17 mouse cellular contexts compared by ENCODE assay signal in genomic region chr19:41900495-41901090, GRCm38 (mm10). TPM values are rescaled to one million over a fixed set of nuclear protein-coding genes. Genes with fewer than 3 reads are reported as not detected.
DNase-seq lines count a peak whose midpoint lies in the region; ATAC-seq and TF ChIP-seq lines count a peak whose summit lies in the region.
"Had no signal": no experiment of that assay in that cellular context is flagged by ENCODE, and none has a peak within 500 bp of the region (broad histone marks: within the 10 kb centered on the region; RNA-seq: fewer than 3 reads in every experiment).

No protein-coding gene starts in this region.

- ATAC-seq in kidney, embryonic 15.5 days (replicated peaks; ENCODE audit: low FRiP score), result no peak
- no peak for ATAC-seq in hindbrain, embryonic 13.5 days (ENCODE audit: low FRiP score)
- ATAC-seq: forebrain, embryonic 14.5 days; hindbrain, embryonic 16.5 days had no signal

- H3K4me3 ChIP-seq in CH12.LX (replicated peaks in 1 of 3; ENCODE audit: low read depth in 2 of 3, low read length in 2 of 3, poor library complexity in 1 of 3), result no peak overlapping the region
- no peak overlapping the region for H3K4me3 ChIP-seq in kidney, embryonic 15.5 days (replicated peaks)
- no peak overlapping the region for H3K4me3 ChIP-seq in hindbrain, embryonic 13.5 days
- H3K4me3 ChIP-seq: heart, adult 2 months; limb, embryonic 15.5 days had no signal

- DNase-seq in A20 (ENCODE audit: low read depth, low spot score) (peak; percentile 27), CH12.LX (ENCODE audit: extremely low read depth) (no peak)
- peak; percentile 40 for DNase-seq in induced T-regulatory cell, adult 2 months (ENCODE audit: low read depth)
- peak; percentile 23 to 50 for DNase-seq in monocyte, adult 2 months (ENCODE audit: low read depth in 1 of 2, low spot score in 2 of 2)
- DNase-seq in adrenal gland, adult 2 months, result no peak
- DNase-seq: adrenal gland, postnatal 10 days; cerebellum, postnatal 10 days; heart, adult 2 months; kidney, adult 2 months; kidney, postnatal 36 days; right cerebral cortex, adult 18-20 months had no signal

- no peaks in the 10 kb centered on the region for H3K79me2 ChIP-seq in CH12.LX (replicated peaks; ENCODE audit: control insufficient read depth, extremely low read depth, insufficient read depth, poor library complexity, severe bottlenecking)

- TF ChIP-seq EP300 in CH12.LX (IDR thresholded peaks at IDR 0.05; ENCODE audit: low read length), result no peak

- dilution Hi-C loops in CH12.LX (cut with MboI; ENCODE audit: extremely low pct_ligation_motif_present, extremely low pct_unique_long_range_greater_than_20kb, low sequenced_read_pairs), result no loop called here

- H3K27ac ChIP-seq in CH12.LX (ENCODE audit: insufficient read depth, low read depth), result no peak overlapping the region
- no peak overlapping the region for H3K27ac ChIP-seq in kidney, embryonic 15.5 days
- no peak overlapping the region for H3K27ac ChIP-seq in hindbrain, embryonic 13.5 days
- H3K27ac ChIP-seq: heart, adult 2 months; limb, embryonic 15.5 days; stomach, postnatal 0 days had no signal

- 79% methylated on average over 8 of the region's 8 CpGs for WGBS in kidney, embryonic 15.5 days
- WGBS in hindbrain, embryonic 13.5 days, result 87% methylated on average over 8 of the region's 8 CpGs

- no peak for TF ChIP-seq POLR2A in CH12.LX (IDR thresholded peaks at IDR 0.05; ENCODE audit: low read depth, low read length)

- 0 out of 2 replicates have a peak overlapping the region, but pooled peaks have one; percentile 5 for H3K4me2 ChIP-seq in CH12.LX (ENCODE audit: insufficient read depth, low read depth, poor library complexity, severe bottlenecking)
- no peak overlapping the region for H3K4me2 ChIP-seq in kidney, embryonic 15.5 days
- H3K4me2 ChIP-seq in hindbrain, embryonic 13.5 days, result no peak overlapping the region
- H3K4me2 ChIP-seq: limb, embryonic 15.5 days had no signal

- H3K4me1 ChIP-seq in CH12.LX (ENCODE audit: control insufficient read depth in 1 of 2, insufficient read depth in 2 of 2), result peaks cover 6 to 22% of the 10 kb centered on the region in 2 experiments
- H3K4me1 ChIP-seq in kidney, embryonic 15.5 days, result peaks cover 5% of the 10 kb centered on the region; the same call in 1 of the 2 replicates
- H3K4me1 ChIP-seq in hindbrain, embryonic 13.5 days (replicated peaks), result peaks cover 4% of the 10 kb centered on the region

- H3K36me3 ChIP-seq in CH12.LX (replicated peaks in 1 of 2; ENCODE audit: control insufficient read depth in 1 of 2, insufficient read depth in 1 of 2, low read length in 1 of 2), result no peaks in the 10 kb centered on the region
- no peaks in the 10 kb centered on the region for H3K36me3 ChIP-seq in kidney, embryonic 15.5 days
- H3K36me3 ChIP-seq in hindbrain, embryonic 13.5 days, result no peaks in the 10 kb centered on the region
- H3K36me3 ChIP-seq: limb, embryonic 15.5 days had no signal

- TF ChIP-seq RAD21 in CH12.LX (IDR thresholded peaks at IDR 0.05; ENCODE audit: low read depth, low read length), result no peak

- no peaks in the 10 kb centered on the region for H3K27me3 ChIP-seq in CH12.LX (replicated peaks)
- H3K27me3 ChIP-seq in kidney, embryonic 15.5 days, result no peaks in the 10 kb centered on the region
- no peaks in the 10 kb centered on the region for H3K27me3 ChIP-seq in hindbrain, embryonic 13.5 days
- H3K27me3 ChIP-seq: limb, embryonic 15.5 days had no signal

- no peaks in the 10 kb centered on the region for H3K9me3 ChIP-seq in CH12.LX (replicated peaks; ENCODE audit: low read length)
- H3K9me3 ChIP-seq in kidney, embryonic 15.5 days (replicated peaks), result no peaks in the 10 kb centered on the region
- H3K9me3 ChIP-seq in hindbrain, embryonic 13.5 days, result no peaks in the 10 kb centered on the region
- H3K9me3 ChIP-seq: limb, embryonic 15.5 days had no signal

- H3K9ac ChIP-seq in CH12.LX (ENCODE audit: insufficient read depth, low read depth), result no peak overlapping the region; the same call in 1 of the 2 replicates
- H3K9ac ChIP-seq in kidney, embryonic 15.5 days, result no peak overlapping the region
- no peak overlapping the region for H3K9ac ChIP-seq in hindbrain, embryonic 13.5 days
- H3K9ac ChIP-seq: limb, embryonic 15.5 days had no signal

- in situ Hi-C loops in CH12.LX (cut with MboI; ENCODE audit: low pct_ligation_motif_present, low pct_unique_long_range_greater_than_20kb, low sequenced_read_pairs), result no loop called here

- TF ChIP-seq CTCF in CH12.LX (conservative IDR thresholded peaks at IDR 0.05 in 1 of 2, IDR thresholded peaks at IDR 0.05 in 1 of 2; ENCODE audit: low read depth in 2 of 2, low read length in 2 of 2), result no peak

TF ChIP-seq in CH12.LX, 34 proteins besides CTCF, POLR2A, EP300 and RAD21:
- TF ChIP-seq TCF12 (IDR thresholded peaks at IDR 0.05; ENCODE audit: low read depth, low read length) (no peak), ZNF384 (IDR thresholded peaks at IDR 0.05; ENCODE audit: low read depth, low read length) (no peak), USF1 (IDR thresholded peaks at IDR 0.05; ENCODE audit: low read depth, low read length) (no peak), ELF1 (IDR thresholded peaks at IDR 0.05; ENCODE audit: low read depth, low read length) (no peak), ETS1 (conservative IDR thresholded peaks at IDR 0.05; ENCODE audit: low read depth, low read length) (no peak), MAZ (IDR thresholded peaks at IDR 0.05; ENCODE audit: low read depth, low read length) (no peak), NRF1 (IDR thresholded peaks at IDR 0.05; ENCODE audit: low read depth, low read length) (no peak), MXI1 (IDR thresholded peaks at IDR 0.05; ENCODE audit: low read depth, low read length) (no peak), BHLHE40 (IDR thresholded peaks at IDR 0.05; ENCODE audit: low read depth, low read length) (no peak), ZKSCAN1 (IDR thresholded peaks at IDR 0.05; ENCODE audit: borderline replicate concordance, low read depth, low read length) (no peak), POLR2AphosphoS2 (IDR thresholded peaks at IDR 0.05; ENCODE audit: low read depth, low read length) (no peak)
TF ChIP-seq in CH12.LX: peak in this region for 0.

RNA-seq across cellular contexts. Expression of gene Rrp12, which starts 4.6 kb away (rescaled TPM):
- total RNA-seq in CH12.LX (2012; rRNA removed) (42.5 and 58.0 TPM in 2 replicates), CH12.LX (2014; rRNA removed) (20.1 and 22.0 TPM in 2 replicates)
- 62.4 and 64.3 TPM in 2 replicates for polyA plus RNA-seq in CH12.LX (2012; ENCODE audit: insufficient read length, low read depth)
- polyA plus RNA-seq in kidney, embryonic 15.5 days (2015; fragmentation: Nextera tagmentation; extraction: Ambion mirVana), result 17.8 and 18.8 TPM in 2 replicates
- polyA plus RNA-seq in hindbrain, embryonic 13.5 days (2015; fragmentation: Nextera tagmentation; extraction: Ambion mirVana), result 15.6 and 15.7 TPM in 2 replicates
- total RNA-seq in adrenal gland, adult 2 months (2021), result 10 to 100 TPM; 13.9 to 15.2 TPM
- 4.3 and 6.6 TPM in 2 replicates for polyA plus RNA-seq in adrenal gland, adult 2 months (2012; rRNA removed)

RNA-seq across cellular contexts. Expression of gene Pgam1, which starts 11.1 kb away (rescaled TPM):
- total RNA-seq in CH12.LX (2012; rRNA removed) (736 and 928 TPM in 2 replicates), CH12.LX (2014; rRNA removed) (1,480 and 1,507 TPM in 2 replicates)
- 870 and 932 TPM in 2 replicates for polyA plus RNA-seq in CH12.LX (2012; ENCODE audit: insufficient read length, low read depth)
- 688 and 748 TPM in 2 replicates for polyA plus RNA-seq in kidney, embryonic 15.5 days (2015; fragmentation: Nextera tagmentation; extraction: Ambion mirVana)
- 465 and 466 TPM in 2 replicates for polyA plus RNA-seq in hindbrain, embryonic 13.5 days (2015; fragmentation: Nextera tagmentation; extraction: Ambion mirVana)
- 100 to 1,000 TPM; 804 to 889 TPM for total RNA-seq in adrenal gland, adult 2 months (2021)
- polyA plus RNA-seq in adrenal gland, adult 2 months (2012; rRNA removed), result 521 and 639 TPM in 2 replicates

RNA-seq across cellular contexts. Expression of gene Exosc1, which starts 32.6 kb away (rescaled TPM):
- total RNA-seq in CH12.LX (2012; rRNA removed) (56.6 and 70.0 TPM in 2 replicates), CH12.LX (2014; rRNA removed) (68.6 and 72.6 TPM in 2 replicates)
- polyA plus RNA-seq in CH12.LX (2012; ENCODE audit: insufficient read length, low read depth), result 109 TPM in 2 replicates
- polyA plus RNA-seq in kidney, embryonic 15.5 days (2015; fragmentation: Nextera tagmentation; extraction: Ambion mirVana), result 85.1 TPM in 2 replicates
- polyA plus RNA-seq in hindbrain, embryonic 13.5 days (2015; fragmentation: Nextera tagmentation; extraction: Ambion mirVana), result 65.8 and 67.0 TPM in 2 replicates
- 10 to 100 TPM; 28.2 to 31.9 TPM for total RNA-seq in adrenal gland, adult 2 months (2021)
- polyA plus RNA-seq in adrenal gland, adult 2 months (2012; rRNA removed), result 6.9 and 9.4 TPM in 2 replicates

RNA-seq across cellular contexts. Expression of gene Zdhhc16, which starts 32.7 kb away (rescaled TPM):
- total RNA-seq in CH12.LX (2012; rRNA removed), result 45.5 and 49.6 TPM in 2 replicates
- 29.9 and 30.3 TPM in 2 replicates for total RNA-seq in CH12.LX (2014; rRNA removed)
- 51.1 and 54.3 TPM in 2 replicates for polyA plus RNA-seq in CH12.LX (2012; ENCODE audit: insufficient read length, low read depth)
- 81.6 and 89.6 TPM in 2 replicates for polyA plus RNA-seq in kidney, embryonic 15.5 days (2015; fragmentation: Nextera tagmentation; extraction: Ambion mirVana)
- 78.8 and 80.7 TPM in 2 replicates for polyA plus RNA-seq in hindbrain, embryonic 13.5 days (2015; fragmentation: Nextera tagmentation; extraction: Ambion mirVana)
- total RNA-seq in adrenal gland, adult 2 months (2021), result 10 to 100 TPM; 26.0 to 26.2 TPM
- polyA plus RNA-seq in adrenal gland, adult 2 months (2012; rRNA removed), result 56.9 and 73.6 TPM in 2 replicates

RNA-seq across cellular contexts. Expression of gene Frat2, which starts 52.7 kb away (rescaled TPM):
- 0.67 and 1.0 TPM in 2 replicates for total RNA-seq in CH12.LX (2012; rRNA removed)
- 0.55 and 0.68 TPM in 2 replicates for total RNA-seq in CH12.LX (2014; rRNA removed)
- 1.2 and 1.3 TPM in 2 replicates for polyA plus RNA-seq in CH12.LX (2012; ENCODE audit: insufficient read length, low read depth)
- 4.8 and 5.9 TPM in 2 replicates for polyA plus RNA-seq in kidney, embryonic 15.5 days (2015; fragmentation: Nextera tagmentation; extraction: Ambion mirVana)
- polyA plus RNA-seq in hindbrain, embryonic 13.5 days (2015; fragmentation: Nextera tagmentation; extraction: Ambion mirVana), result 8.4 and 10.4 TPM in 2 replicates
- total RNA-seq in adrenal gland, adult 2 months (2021), result 1 to 10 TPM; 1.2 to 2.6 TPM
- 5.5 and 6.7 TPM in 2 replicates for polyA plus RNA-seq in adrenal gland, adult 2 months (2012; rRNA removed)

Comparison
In these comparisons a context has a peak if more than half of its experiments do, and no peak if none do; other contexts are left out.
1. DNase-seq: peak in A20 (single experiment), induced T-regulatory cell, adult 2 months (single experiment) and monocyte, adult 2 months (2 of 2); none in CH12.LX (single experiment) and adrenal gland, adult 2 months (single experiment).